ENCODE assay signal across 8 mouse cellular contexts in genomic region chr6:117906590-117907271, GRCm38 (mm10). TPM values are rescaled to one million over a fixed set of nuclear protein-coding genes. Genes with fewer than 3 reads are reported as not detected.
DNase-seq lines count a peak whose midpoint lies in the region; ATAC-seq and TF ChIP-seq lines count a peak whose summit lies in the region.

No protein-coding gene starts in this region.

- WGBS in forebrain, embryonic 16.5 days = under 1% methylated on average over 65 of the region's 68 CpGs
- WGBS in lung, embryonic 15.5 days = under 1% methylated on average over 57 of the region's 68 CpGs

- peaks cover 23% of the 10 kb centered on the region for H3K36me3 ChIP-seq in G1E (replicated peaks)
- no peaks in the 10 kb centered on the region for H3K36me3 ChIP-seq in forebrain, embryonic 16.5 days (ENCODE audit: control insufficient read depth, insufficient read depth)
- H3K36me3 ChIP-seq in lung, embryonic 15.5 days = no peaks in the 10 kb centered on the region

- no peak for TF ChIP-seq CTCF in G1E (IDR thresholded peaks at IDR 0.05; ENCODE audit: low read depth, low read length)

- H3K9ac ChIP-seq in forebrain, embryonic 16.5 days (replicated peaks; ENCODE audit: low read depth, low read length) = peak overlapping the region; percentile 87
- peak overlapping the region; percentile 99 for H3K9ac ChIP-seq in lung, embryonic 15.5 days

- peak; percentile 94 for DNase-seq in G1E (ENCODE audit: low spot score)
- peak; percentile 95 to 98 for DNase-seq in cerebellum, adult 18-20 months
- DNase-seq in heart, postnatal 4 days = peak; percentile 97
- peak; percentile 97 for DNase-seq in layer of hippocampus, adult 8-10 months (ENCODE audit: low spot score in 2 of 2)
- peak; percentile 97 for DNase-seq in ovary, adult 18-20 months (ENCODE audit: low spot score)
- DNase-seq in thymus, postnatal 0 days (ENCODE audit: low spot score) = peak; percentile 98

- peak overlapping the region; percentile 95 for H3K4me3 ChIP-seq in G1E (ENCODE audit: low read depth, low read length)
- peak overlapping the region; percentile 99 for H3K4me3 ChIP-seq in forebrain, embryonic 16.5 days (replicated peaks; ENCODE audit: low read length)
- peak overlapping the region; percentile 100 for H3K4me3 ChIP-seq in lung, embryonic 15.5 days

- H3K9me3 ChIP-seq in G1E (replicated peaks) = no peaks in the 10 kb centered on the region
- H3K9me3 ChIP-seq in forebrain, embryonic 16.5 days (ENCODE audit: control insufficient read depth, low read length) = no peaks in the 10 kb centered on the region
- H3K9me3 ChIP-seq in lung, embryonic 15.5 days = no peaks in the 10 kb centered on the region

- H3K4me2 ChIP-seq in forebrain, embryonic 16.5 days (ENCODE audit: low read length) = peak overlapping the region; percentile 99
- peak overlapping the region; percentile 68 for H3K4me2 ChIP-seq in lung, embryonic 15.5 days

- peaks cover 46% of the 10 kb centered on the region for H3K4me1 ChIP-seq in G1E (ENCODE audit: insufficient read depth, low read depth, low read length)
- peaks cover 23% of the 10 kb centered on the region for H3K4me1 ChIP-seq in forebrain, embryonic 16.5 days (replicated peaks; ENCODE audit: control insufficient read depth, insufficient read depth, low read length)
- H3K4me1 ChIP-seq in lung, embryonic 15.5 days = peaks cover 33% of the 10 kb centered on the region

- ATAC-seq in G1E (ENCODE audit: extremely low read depth, insufficient number of reproducible peaks, low FRiP score, poor library complexity, severe bottlenecking) = peak; percentile 86
- ATAC-seq in forebrain, embryonic 16.5 days = peak; percentile 99
- ATAC-seq in lung, embryonic 15.5 days (ENCODE audit: borderline replicate concordance, extremely low read depth, low FRiP score, low TSS enrichment) = peak; percentile 97

- H3K27ac ChIP-seq in forebrain, embryonic 16.5 days (ENCODE audit: low read length) = peak overlapping the region; percentile 93
- peak overlapping the region; percentile 99 for H3K27ac ChIP-seq in lung, embryonic 15.5 days

- H3K27me3 ChIP-seq in G1E (ENCODE audit: insufficient read depth, low read length) = no peaks in the 10 kb centered on the region
- no peaks in the 10 kb centered on the region for H3K27me3 ChIP-seq in forebrain, embryonic 16.5 days (replicated peaks; ENCODE audit: control insufficient read depth, insufficient read depth, low read length)
- H3K27me3 ChIP-seq in lung, embryonic 15.5 days = no peaks in the 10 kb centered on the region

RNA-seq across cellular contexts. Expression of gene Hnrnpf, which starts 6.6 kb away (rescaled TPM):
- total RNA-seq in G1E (2014; fragmentation: Nextera tagmentation) (483 and 552 TPM in 2 replicates), G1E (2017) (1,860 and 1,876 TPM in 2 replicates)
- polyA plus RNA-seq in G1E (2012) = 171 and 204 TPM in 2 replicates
- 366 and 411 TPM in 2 replicates for polyA plus RNA-seq in forebrain, embryonic 16.5 days (2015; fragmentation: Nextera tagmentation; extraction: Ambion mirVana)
- 100 to 1,000 TPM; 468 to 481 TPM for total RNA-seq in heart, postnatal 4 days (2021)
- 100 to 1,000 TPM; 119 to 160 (median 148) TPM for total RNA-seq in layer of hippocampus, adult 8-10 months (2022)
- polyA plus RNA-seq in lung, embryonic 15.5 days (2015; fragmentation: Nextera tagmentation; extraction: Ambion mirVana) = 788 and 807 TPM in 2 replicates
- 1,040 and 1,096 TPM in 2 replicates for polyA plus RNA-seq in thymus, postnatal 0 days (2015; fragmentation: Nextera tagmentation; extraction: Ambion mirVana)

RNA-seq across cellular contexts. Expression of gene Fxyd4, which starts 30.8 kb away (rescaled TPM):
- total RNA-seq in G1E (2014; fragmentation: Nextera tagmentation) (not detected in 2 replicates), G1E (2017) (0.46 TPM in 1 of 2 replicates, not detected in the other)
- polyA plus RNA-seq in G1E (2012) = not detected in 2 replicates
- polyA plus RNA-seq in forebrain, embryonic 16.5 days (2015; fragmentation: Nextera tagmentation; extraction: Ambion mirVana) = 1.5 and 3.5 TPM in 2 replicates
- total RNA-seq in heart, postnatal 4 days (2021) = not detected
- total RNA-seq in layer of hippocampus, adult 8-10 months (2022) = not detected
- 4.5 and 5.2 TPM in 2 replicates for polyA plus RNA-seq in lung, embryonic 15.5 days (2015; fragmentation: Nextera tagmentation; extraction: Ambion mirVana)
- 2.3 TPM in 2 replicates for polyA plus RNA-seq in thymus, postnatal 0 days (2015; fragmentation: Nextera tagmentation; extraction: Ambion mirVana)

RNA-seq across cellular contexts. Expression of gene Zfp239, which starts 44.8 kb away (rescaled TPM):
- 23.9 and 30.3 TPM in 2 replicates for total RNA-seq in G1E (2014; fragmentation: Nextera tagmentation)
- 17.8 and 19.9 TPM in 2 replicates for total RNA-seq in G1E (2017)
- polyA plus RNA-seq in G1E (2012) = 3.5 and 6.4 TPM in 2 replicates
- 18.0 and 18.5 TPM in 2 replicates for polyA plus RNA-seq in forebrain, embryonic 16.5 days (2015; fragmentation: Nextera tagmentation; extraction: Ambion mirVana)
- total RNA-seq in heart, postnatal 4 days (2021) = under 1 TPM; 0.38 to 0.57 TPM
- total RNA-seq in layer of hippocampus, adult 8-10 months (2022) = 10 to 100 TPM; 32.3 to 45.5 (median 38.4) TPM
- 7.6 and 7.9 TPM in 2 replicates for polyA plus RNA-seq in lung, embryonic 15.5 days (2015; fragmentation: Nextera tagmentation; extraction: Ambion mirVana)
- polyA plus RNA-seq in thymus, postnatal 0 days (2015; fragmentation: Nextera tagmentation; extraction: Ambion mirVana) = 6.3 and 7.0 TPM in 2 replicates

Comparison
In these comparisons a context has a peak if more than half of its experiments do, and no peak if none do; other contexts are left out.
1. Peak in every context shown above with its lines: DNase-seq, ATAC-seq, H3K4me3 ChIP-seq and H3K27ac ChIP-seq.